Mouse (Mus musculus): ENCODE measurements around the gene Tmcc2.

Tmcc2 gene

DNA sequence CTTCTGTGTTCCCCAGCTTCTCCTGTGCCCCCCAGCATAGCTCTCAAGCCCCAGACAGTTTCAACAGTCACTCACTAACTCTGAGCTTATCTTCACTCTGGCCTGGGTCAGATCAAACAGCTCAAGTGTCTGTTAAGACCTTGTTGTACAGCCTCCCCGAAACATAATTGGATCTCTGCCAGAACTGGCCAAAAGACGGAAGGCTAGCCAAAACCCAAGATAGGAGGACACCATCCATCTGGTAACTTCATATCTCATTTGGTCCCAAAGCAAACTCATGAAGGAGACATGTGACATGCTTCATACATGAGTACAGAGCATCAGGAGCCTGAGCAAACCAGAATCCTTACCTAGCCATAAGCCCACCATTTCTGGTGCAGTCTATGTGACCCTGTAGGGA lies 79.0 kb downstream of the Tmcc2 start:
- DNase-seq, result peak; percentile 92

DNA sequence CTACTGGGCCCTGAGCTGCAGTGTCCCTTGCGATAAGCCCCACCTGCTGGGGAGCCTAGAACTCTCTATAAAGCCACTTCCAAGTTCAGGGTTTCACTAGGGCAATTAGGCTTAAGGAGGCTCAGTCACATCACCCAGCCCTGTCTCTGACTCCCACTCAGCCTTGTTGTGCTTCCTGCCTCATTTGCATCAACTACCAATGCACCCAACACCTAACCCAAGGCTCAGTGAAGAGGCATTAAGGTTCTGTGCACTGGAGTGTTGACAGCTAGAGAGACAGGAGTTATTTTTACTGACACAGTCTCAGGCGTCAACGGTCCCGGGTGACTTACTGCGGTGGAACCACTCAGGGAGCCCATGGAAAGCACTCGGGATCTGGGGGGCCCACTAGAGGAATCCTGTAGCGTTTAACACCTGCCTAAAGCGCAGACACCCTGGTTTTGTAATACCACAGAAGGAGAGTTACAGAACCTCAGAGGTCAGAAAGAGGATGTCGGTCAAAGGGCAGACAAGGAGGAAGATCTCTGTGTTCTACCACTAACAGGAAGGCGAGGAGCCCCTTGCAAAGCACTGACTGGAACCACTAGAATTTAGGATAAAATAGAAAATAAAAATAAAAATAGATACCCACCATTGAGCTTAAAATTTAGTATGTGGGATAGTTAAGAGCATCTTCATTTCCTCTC lies 79.8 kb downstream of the Tmcc2 start:
- peak; percentile 92 for DNase-seq

DNA sequence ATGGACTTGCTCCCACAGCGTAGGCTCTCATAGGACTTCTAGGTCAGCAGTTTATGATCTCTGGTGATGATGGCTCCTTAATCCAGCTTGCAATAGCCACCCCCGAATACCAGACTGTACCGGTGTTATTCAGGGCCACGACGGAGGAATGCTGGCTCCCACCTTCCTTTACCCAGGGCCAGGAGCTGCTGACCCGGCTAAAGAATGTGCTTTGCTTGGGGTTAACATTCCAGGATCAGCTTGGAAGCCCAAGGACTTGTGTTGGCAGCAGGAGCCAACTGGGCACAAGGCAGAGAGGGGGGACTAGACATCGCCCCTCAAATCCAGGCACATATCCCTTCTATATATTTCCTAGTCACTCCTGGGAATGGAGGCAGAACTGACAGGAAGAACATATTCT lies 80.3 kb downstream of the Tmcc2 start:
- DNase-seq, result peak; percentile 87

DNA sequence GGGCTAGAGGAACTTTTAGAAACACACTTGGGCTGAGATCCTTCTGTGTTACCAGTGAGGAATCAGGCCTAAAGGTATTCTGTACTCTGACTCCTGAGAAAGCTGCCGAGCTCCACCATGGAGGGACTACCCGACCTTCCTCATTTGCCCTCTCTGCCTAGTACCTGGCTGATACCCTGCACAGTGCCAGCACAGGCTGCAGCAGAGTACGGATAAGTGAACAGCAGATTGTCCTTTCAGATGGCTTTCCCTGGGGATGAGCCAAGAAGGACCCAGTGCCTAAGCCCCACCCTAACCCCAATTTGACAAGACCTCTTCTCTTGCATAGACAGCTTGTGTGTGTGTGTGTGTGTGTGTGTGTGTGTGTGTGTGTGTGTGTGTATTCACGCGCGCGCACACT lies 82.4 kb downstream of the Tmcc2 start:
- peak; percentile 87 for DNase-seq

DNA sequence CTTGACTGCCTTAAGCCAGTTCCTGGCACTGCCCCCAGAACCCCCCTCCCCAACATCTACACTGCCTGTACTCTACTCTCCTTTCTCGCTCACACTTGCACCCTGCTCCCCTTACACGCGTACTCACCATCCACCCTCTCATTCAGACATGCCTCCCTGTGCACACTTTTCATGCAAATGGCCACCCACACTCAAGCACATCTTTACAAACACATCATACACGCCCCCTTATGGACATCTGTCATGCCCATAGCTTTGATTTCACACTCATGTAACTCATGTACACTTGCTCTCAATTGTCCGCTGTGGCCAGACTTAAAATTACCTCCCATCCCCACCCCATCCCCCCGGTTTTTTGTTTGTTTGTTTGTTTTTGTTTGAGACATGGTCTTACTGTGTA lies 83.1 kb downstream of the Tmcc2 start:
- no peak for DNase-seq

DNA sequence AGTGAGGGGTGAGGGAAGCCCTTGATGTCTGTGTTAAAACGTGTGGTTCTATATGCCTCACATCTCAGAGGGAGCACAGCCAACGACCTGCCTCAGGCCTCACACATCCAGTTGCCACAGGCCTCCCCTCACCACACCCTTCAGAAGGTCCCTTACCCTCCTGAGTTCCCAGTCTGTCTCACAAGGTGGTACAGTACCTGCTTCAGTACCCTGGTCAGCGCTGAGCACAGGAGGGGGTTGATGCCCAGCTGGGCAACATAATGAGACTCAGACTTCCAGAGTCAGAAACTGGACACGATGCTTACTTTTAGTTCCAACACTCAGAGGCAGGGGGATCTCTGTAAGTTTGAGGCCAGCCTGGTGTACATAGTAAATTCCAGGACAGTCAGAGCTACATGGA lies 84.3 kb downstream of the Tmcc2 start:
- no peak for DNase-seq

Data from heart, adult 11 months (tissue).